Mouse (Mus musculus) midbrain, embryonic 10.5 days (tissue): ENCODE data around the gene Dnaaf3. TPM values are rescaled to one million over a fixed set of nuclear protein-coding genes. Genes with fewer than 3 reads are reported as not detected.
"Not testable (repeated sequence)": the region's sequence is repeated elsewhere in the genome, so short reads cannot be mapped to it uniquely, and the experiment has no call there.

Source experiments
- DNase-seq: peaks from one replicate; pipeline ENCODE4 v3.0.0-alpha.2; 2017; ENCODE audit warnings: low spot score
- H3K27ac ChIP-seq: fragments of 300-500 bp; sonication (generic); replicated peaks from 2 replicates; pipeline ENCODE4 v1.5.1; 2016; ENCODE audit warnings: mild to moderate bottlenecking
- H3K27me3 ChIP-seq: fragments of 300-500 bp; sonication (generic); 2 replicates; pipeline ENCODE4 v1.6.1; 2016; ENCODE audit warnings: low read depth, mild to moderate bottlenecking; ENCODE audit not compliant: poor library complexity, severe bottlenecking
- H3K36me3 ChIP-seq: fragments of 300-500 bp; sonication (generic); 2 replicates; pipeline ENCODE4 v1.6.1; 2016; ENCODE audit warnings: mild to moderate bottlenecking, moderate library complexity
- H3K4me1 ChIP-seq: fragments of 300-500 bp; sonication (generic); 2 replicates; pipeline ENCODE4 v1.6.1; 2016
- H3K4me3 ChIP-seq: fragments of 300-500 bp; sonication (generic); 2 replicates; pipeline ENCODE4 v1.5.1; 2016; ENCODE audit warnings: mild to moderate bottlenecking, moderate library complexity
- H3K9me3 ChIP-seq: fragments of 300-500 bp; sonication (generic); replicated peaks from 2 replicates; pipeline ENCODE4 v1.6.1; 2016; ENCODE audit warnings: mild to moderate bottlenecking
- WGBS: fragments of 180-500 bp; shearing (Covaris S2); methylation state at CpG from one replicate; pipeline ENCODE4 v1.1.7; 2016; 5-methylcytosine and 5-hydroxymethylcytosine counted together
- polyA plus RNA-seq: library from polyadenylated mRNA; unstranded; fragments of >200 nt; fragmentation: Nextera tagmentation; extraction: Ambion mirVana; gene quantifications from 2 replicates; pipeline ENCODE4 v1.2.1, GENCODE M21; 2016

Gene Dnaaf3
- polyA plus RNA-seq, 1 experiment from 2014 or later, result 1.8 TPM

GRCm38 (mm10) chr7:4537181-4537580, 4.9 kb upstream of the Dnaaf3 start:
- WGBS, result 67% methylated on average over 4 of the region's 4 CpGs
- H3K36me3 ChIP-seq, result no peaks in the 10 kb centered on the region
- no peak for DNase-seq
- no peaks in the 10 kb centered on the region for H3K9me3 ChIP-seq
- H3K4me3 ChIP-seq, result no peak overlapping the region
- no peaks in the 10 kb centered on the region for H3K27me3 ChIP-seq
- peaks cover 6% of the 10 kb centered on the region for H3K4me1 ChIP-seq
- no peak overlapping the region for H3K27ac ChIP-seq

GRCm38 (mm10) chr7:4536369-4536768, 4.1 kb upstream of the Dnaaf3 start:
- Histone ChIP-seq H3K4me1 (peaks cover 14% of the 10 kb centered on the region), H3K27me3 (no peaks in the 10 kb centered on the region; the same call in 1 of the 2 replicates), H3K9me3 (no peaks in the 10 kb centered on the region), H3K27ac (no peak overlapping the region), H3K4me3 (no peak overlapping the region), H3K36me3 (no peaks in the 10 kb centered on the region)
- no peak for DNase-seq
- WGBS, result 94% methylated on average over 4 of the region's 4 CpGs

- Histone ChIP-seq H3K4me1 (peaks cover 37% of the 10 kb centered on the region), H3K27me3 (peaks cover 41% of the 10 kb centered on the region)
- 55% methylated on average over 7 of the region's 8 CpGs for WGBS
- H3K36me3 ChIP-seq, H3K27ac ChIP-seq, H3K9me3 ChIP-seq, DNase-seq, H3K4me3 ChIP-seq: not testable (repeated sequence)
Measured at GRCm38 (mm10) chr7:4530166-4530565, 2.1 kb downstream of the Dnaaf3 start.

GRCm38 (mm10) chr7:4527302-4527689, 5.0 kb downstream of the Dnaaf3 start:
- Histone ChIP-seq H3K4me1 (peaks cover 32% of the 10 kb centered on the region), H3K36me3 (no peaks in the 10 kb centered on the region), H3K27me3 (peaks cover 52% of the 10 kb centered on the region), H3K4me3 (peak overlapping the region; percentile 50; the same call in 1 of the 2 replicates), H3K9me3 (0 out of 2 replicates have a peak, but pooled peaks cover 3% of the 10 kb centered on the region), H3K27ac (no peak overlapping the region)
- WGBS, result 43% methylated on average over 18 of the region's 18 CpGs
- no peak for DNase-seq

GRCm38 (mm10) chr7:4526341-4527301, 5.6 kb downstream of the Dnaaf3 start:
- peak overlapping the region; percentile 50 for H3K4me3 ChIP-seq
- 0 out of 2 replicates have a peak, but pooled peaks cover 3% of the 10 kb centered on the region for H3K9me3 ChIP-seq
- peak overlapping the region; percentile 84 for H3K27ac ChIP-seq
- peaks cover 58% of the 10 kb centered on the region for H3K27me3 ChIP-seq
- no peaks in the 10 kb centered on the region for H3K36me3 ChIP-seq
- 26% methylated on average over 40 of the region's 40 CpGs for WGBS
- DNase-seq, result peak; percentile 92
- H3K4me1 ChIP-seq, result peaks cover 26% of the 10 kb centered on the region

GRCm38 (mm10) chr7:4524212-4524922, 7.9 kb downstream of the Dnaaf3 start, which contains the start of gene Tnni3:
TSS of gene Tnni3 (minus strand) at chr7:4524229.
- DNase-seq, result peak; percentile 68
- Histone ChIP-seq H3K4me1 (peaks cover 35% of the 10 kb centered on the region), H3K27me3 (peaks cover 64% of the 10 kb centered on the region)
- H3K4me3 ChIP-seq, H3K27ac ChIP-seq, H3K9me3 ChIP-seq, H3K36me3 ChIP-seq: not testable (repeated sequence)
- 72% methylated on average over 15 of the region's 15 CpGs for WGBS

GRCm38 (mm10) chr7:4523205-4524130, 8.8 kb downstream of the Dnaaf3 start:
- H3K9me3 ChIP-seq, result 0 out of 2 replicates have a peak, but pooled peaks cover 3% of the 10 kb centered on the region
- 92% methylated on average over 33 of the region's 33 CpGs for WGBS
- H3K27me3 ChIP-seq, result peaks cover 59% of the 10 kb centered on the region
- H3K4me1 ChIP-seq, result peaks cover 35% of the 10 kb centered on the region
- H3K4me3 ChIP-seq, result no peak overlapping the region
- H3K36me3 ChIP-seq, result no peaks in the 10 kb centered on the region
- no peak overlapping the region for H3K27ac ChIP-seq
- no peak for DNase-seq

GRCm38 (mm10) chr7:4522292-4522691, 10.0 kb downstream of the Dnaaf3 start:
- Histone ChIP-seq H3K27ac (no peak overlapping the region), H3K27me3 (peaks cover 47% of the 10 kb centered on the region), H3K36me3 (no peaks in the 10 kb centered on the region), H3K4me3 (no peak overlapping the region), H3K4me1 (peaks cover 28% of the 10 kb centered on the region), H3K9me3 (0 out of 2 replicates have a peak, but pooled peaks cover 3% of the 10 kb centered on the region)
- 74% methylated on average over 6 of the region's 6 CpGs for WGBS
- no peak for DNase-seq

- no peak for DNase-seq
- WGBS, result 35% methylated on average over 32 of the region's 32 CpGs
Measured at GRCm38 (mm10) chr7:4521231-4522003, 10.8 kb downstream of the Dnaaf3 start.

GRCm38 (mm10) chr7:4518487-4518886, 13.8 kb downstream of the Dnaaf3 start:
- Histone ChIP-seq H3K36me3 (no peaks in the 10 kb centered on the region), H3K4me1 (peaks cover 41% of the 10 kb centered on the region), H3K27me3 (peaks cover 41% of the 10 kb centered on the region), H3K27ac (no peak overlapping the region), H3K9me3 (0 out of 2 replicates have a peak, but pooled peaks cover 3% of the 10 kb centered on the region), H3K4me3 (no peak overlapping the region)
- 93% methylated on average over 1 of the region's 1 CpGs for WGBS
- no peak for DNase-seq

More at GRCm38 (mm10) chr7:4521231-4522003, 10.8 kb downstream of the Dnaaf3 start:
- H3K36me3 ChIP-seq, result no peaks in the 10 kb centered on the region
- peaks cover 26% of the 10 kb centered on the region for H3K4me1 ChIP-seq
- H3K27ac ChIP-seq, result peak overlapping the region; percentile 28; the same call in 1 of the 2 replicates
- peaks cover 41% of the 10 kb centered on the region for H3K27me3 ChIP-seq
- 0 out of 2 replicates have a peak, but pooled peaks cover 3% of the 10 kb centered on the region for H3K9me3 ChIP-seq
- H3K4me3 ChIP-seq, result peak overlapping the region; percentile 43

GRCm38 (mm10) chr7:4516332-4517050, 15.8 kb downstream of the Dnaaf3 start, which contains the start of gene Tnnt1:
TSS of gene Tnnt1 (minus strand) at chr7:4516382.
- Histone ChIP-seq H3K4me3 (no peak within 1 kb of the TSS), H3K27ac (peak within 1 kb of the TSS; percentile 72)
- no peak for DNase-seq

More at GRCm38 (mm10) chr7:4516332-4517050, 15.8 kb downstream of the Dnaaf3 start, which contains the start of gene Tnnt1:
- peaks cover 22% of the 10 kb centered on the region for H3K27me3 ChIP-seq
- no peaks in the 10 kb centered on the region for H3K9me3 ChIP-seq
- H3K4me1 ChIP-seq, result peaks cover 43% of the 10 kb centered on the region
- H3K36me3 ChIP-seq, result no peaks in the 10 kb centered on the region
- 22% methylated on average over 4 of the region's 4 CpGs for WGBS
